Mouse (Mus musculus) adrenal gland, adult (tissue): ENCODE data around the gene Myo10.

Experiments
- DNase-seq, 2 experiments: peaks; one replicate each; pipeline ENCODE4 v3.0.0; 2022 to 2023; ENCODE audit warnings: low spot score in 1 of 2; ENCODE audit not compliant: inconsistent age in 2 of 2

The Myo10 gene

DNA sequence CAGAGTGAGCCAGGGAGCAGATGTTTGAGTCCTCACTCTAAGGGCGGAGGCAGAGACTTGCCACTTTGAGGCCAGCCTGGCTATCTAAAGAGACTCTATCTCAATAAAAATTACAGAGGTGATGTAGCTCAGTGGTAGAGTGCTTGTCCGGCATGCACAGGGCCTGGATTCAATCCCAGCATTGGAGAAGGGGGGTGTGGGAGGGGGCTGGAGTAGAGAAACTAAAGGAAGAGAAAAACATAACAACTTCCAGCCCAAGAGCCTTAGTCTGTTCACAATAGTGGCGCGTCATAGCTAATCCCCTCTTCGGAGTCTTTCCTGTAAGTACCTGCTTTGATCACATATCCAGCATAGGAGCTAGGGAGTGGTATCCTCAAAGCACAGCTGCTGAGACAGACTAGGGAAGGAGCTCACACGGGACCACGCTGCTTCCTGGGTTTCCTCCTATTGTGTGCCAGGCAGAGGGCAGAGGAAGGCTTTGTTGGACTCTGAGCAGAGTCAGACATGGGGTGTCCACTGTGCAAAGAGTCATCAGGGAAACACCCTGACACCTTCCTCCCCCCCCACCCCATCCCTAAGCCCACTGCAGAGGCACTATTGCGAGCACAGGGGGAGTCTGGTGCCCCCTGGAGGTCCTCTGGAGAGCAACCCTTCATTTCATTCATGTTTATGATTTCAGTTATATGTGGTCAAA, 169.5 kb downstream of the Myo10 start:
- DNase-seq: no peak

DNA sequence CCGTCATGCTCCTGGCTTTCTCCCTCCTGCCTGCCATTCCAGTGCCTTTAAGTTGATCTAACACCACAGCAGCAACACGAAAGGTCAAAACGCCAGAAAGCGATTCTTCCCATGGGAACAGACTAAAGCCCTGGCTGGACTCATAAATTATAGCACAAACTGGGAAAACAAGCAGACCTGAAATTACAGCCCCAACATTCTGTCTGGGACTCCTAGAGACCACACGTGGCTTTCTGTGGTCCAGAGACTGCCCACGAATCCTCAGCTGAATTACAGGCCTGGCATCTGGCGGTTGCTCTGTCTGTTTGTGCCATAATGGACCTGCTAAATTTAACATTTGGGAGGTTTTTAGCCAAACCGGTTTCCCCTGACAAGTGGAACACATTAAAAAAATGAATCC, 171.8 kb downstream of the Myo10 start:
- DNase-seq: no peak

DNA sequence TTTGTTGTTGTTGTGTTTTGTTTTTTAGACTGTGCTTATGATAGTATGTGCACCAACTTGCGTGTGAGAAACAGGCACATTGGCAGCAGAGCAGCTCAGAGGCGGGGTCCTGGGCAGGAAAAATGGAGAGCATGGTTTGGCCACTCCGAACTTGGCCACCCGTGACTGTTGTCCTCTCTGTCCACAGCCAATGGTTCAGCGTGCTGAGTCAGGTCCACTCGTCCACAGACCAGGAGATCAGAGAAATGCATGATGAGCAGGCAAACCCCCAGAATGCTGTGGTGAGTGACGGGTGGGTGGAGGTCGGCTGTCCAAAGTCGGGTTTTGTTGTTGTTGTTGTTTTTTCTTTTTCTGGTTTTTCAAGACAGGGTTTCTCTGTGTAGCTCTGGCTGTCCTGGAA, 173.2 kb downstream of the Myo10 start:
- no peak for DNase-seq

DNA sequence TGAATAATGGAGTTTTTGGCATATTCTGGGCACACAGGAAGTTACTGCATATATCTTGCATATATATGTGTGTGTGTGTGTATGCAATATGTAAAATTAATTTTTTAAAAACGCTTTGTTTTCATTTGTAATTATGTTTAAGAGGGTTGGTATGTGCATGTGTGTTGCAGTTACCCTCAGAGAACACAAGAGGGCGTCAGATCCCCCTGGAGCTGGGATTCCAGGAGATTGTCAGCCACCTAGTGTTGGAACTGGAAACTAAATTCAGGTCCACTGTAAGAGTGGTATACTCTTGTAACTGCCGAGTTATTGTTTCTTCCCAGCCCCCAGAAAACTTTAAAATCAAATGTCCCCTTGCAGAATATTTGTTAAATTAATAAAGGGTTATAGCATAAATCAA, 174.0 kb downstream of the Myo10 start:
- peak in 1 of 2 experiments; percentile 66 for DNase-seq

DNA sequence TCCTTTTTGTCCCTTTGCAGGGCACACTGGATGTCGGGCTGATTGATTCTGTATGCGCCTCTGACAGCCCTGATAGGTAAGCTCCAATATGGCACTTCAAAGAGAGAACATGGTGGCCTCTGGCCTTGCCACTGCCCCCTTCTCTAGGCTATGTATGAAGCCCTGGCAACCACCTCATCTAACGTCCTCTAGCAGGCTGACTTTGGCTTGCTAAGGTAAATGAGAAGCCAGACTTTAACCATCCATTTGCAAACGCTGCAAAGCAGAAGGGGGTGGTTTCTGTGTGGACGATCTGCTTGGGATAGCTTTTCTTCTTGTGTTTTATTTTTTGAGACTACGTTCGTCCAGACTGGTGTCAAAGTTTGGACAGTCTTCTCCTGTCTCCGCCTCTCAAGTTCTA, 174.9 kb downstream of the Myo10 start:
- no peak for DNase-seq

DNA sequence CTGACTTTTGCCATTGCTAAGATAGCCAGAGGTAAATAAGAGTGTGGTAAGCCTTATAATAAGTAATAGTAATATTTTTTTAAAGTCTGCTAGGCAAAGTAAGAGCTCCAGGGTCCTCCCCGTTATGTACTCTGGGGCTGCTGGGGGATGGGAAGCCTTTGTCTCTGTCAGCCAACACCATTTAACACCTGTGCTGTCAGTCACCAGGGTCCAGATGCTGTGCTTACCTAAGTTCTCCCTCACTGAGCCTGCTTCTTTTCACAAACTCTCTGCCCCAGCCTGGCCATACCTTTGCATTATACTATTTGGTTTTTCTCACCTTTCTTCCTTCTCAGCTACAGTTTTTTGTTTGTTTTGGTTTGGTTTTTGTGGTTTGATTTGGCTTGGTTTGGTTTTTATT, 175.6 kb downstream of the Myo10 start:
- no peak for DNase-seq

DNA sequence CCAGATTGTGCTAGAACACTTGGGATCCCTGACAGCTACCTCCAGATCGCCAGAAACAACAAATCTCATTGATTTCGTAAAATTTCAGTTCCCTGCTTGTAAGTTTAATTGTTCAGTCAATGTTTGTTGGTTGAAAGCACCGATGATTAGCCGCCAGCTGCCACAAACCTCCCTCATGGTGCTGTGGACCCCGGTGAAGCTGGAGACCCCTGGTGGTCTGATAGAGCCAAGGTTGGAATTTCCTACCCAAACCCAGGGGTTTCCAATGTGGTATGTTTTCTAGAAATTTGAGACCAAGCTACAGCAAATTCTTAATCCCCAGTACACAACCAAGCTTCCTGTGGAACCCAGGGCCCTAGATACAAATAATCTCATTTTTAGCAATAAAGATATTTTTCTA, 179.4 kb downstream of the Myo10 start:
- no peak for DNase-seq

DNA sequence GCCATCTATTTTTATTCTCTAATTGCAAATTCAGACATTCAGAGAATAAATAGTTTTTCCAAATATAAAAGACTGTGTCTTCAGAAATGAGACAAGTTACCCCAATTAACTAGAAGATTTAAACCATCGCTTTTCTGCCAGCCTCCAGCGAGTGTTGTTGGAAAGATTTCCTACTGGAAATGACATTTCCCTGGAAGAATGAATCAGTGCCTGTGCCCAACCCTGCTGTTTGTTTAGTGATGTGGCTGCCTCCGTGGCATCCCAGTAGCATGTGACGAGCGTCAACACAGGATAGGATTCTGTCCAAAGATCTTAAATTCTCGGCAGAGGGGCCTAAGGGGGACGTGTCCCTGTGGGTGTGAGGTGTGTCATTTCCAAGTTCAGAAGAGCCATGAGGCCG, 179.9 kb downstream of the Myo10 start:
- DNase-seq: no peak

DNA sequence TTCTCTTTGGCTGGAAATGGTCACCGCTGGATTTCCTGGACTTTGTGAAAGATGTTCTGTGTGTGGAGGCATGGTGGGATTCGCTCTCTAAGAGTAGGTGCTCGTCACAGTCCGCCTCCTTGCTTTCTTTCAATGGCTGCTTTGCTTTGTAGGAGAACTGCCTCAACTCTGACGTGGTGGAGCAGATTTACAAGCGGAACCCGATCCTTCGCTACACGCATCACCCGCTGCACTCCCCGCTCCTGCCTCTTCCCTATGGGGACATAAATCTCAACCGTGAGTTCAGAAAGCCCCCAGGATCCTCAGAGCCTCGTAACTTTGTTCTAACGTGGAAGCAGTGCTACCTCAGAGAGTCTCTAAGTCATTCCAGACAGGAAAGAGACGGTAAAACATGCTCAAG, 180.8 kb downstream of the Myo10 start:
- DNase-seq: no peak

DNA sequence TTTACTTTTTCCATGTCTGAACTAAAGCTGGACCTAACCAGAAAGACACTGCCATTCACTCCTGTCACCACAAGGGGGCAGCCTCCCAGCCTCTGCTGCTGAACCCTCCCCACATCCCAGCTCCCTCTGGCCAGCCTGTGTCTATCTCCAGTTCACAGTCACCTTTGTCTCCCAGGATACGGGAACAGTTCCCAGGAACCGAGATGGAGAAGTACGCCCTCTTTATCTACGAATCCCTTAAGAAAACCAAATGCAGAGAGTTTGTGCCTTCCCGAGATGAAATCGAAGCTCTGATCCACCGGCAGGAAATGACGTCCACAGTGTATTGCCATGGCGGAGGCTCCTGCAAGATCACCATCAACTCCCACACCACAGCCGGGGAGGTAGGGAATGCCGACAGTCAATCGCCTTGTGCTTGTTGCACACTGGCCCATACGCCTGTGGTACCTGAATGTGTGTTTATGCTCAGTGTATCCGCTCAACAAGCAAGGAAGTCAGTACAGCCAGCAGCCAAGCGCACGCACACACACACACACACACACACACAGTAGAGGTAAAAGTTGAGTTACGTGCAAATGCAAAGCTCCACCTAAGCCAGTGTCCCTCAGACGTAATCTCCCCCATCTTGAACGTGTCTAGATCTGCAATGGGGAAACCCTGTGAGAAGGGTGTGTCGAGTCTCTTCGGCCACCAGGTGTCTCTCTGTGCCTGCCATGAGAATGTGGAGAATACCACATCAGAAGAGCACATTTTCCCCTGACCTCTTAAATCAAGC, 183.2 kb downstream of the Myo10 start:
- peak; percentile 68 to 90 for DNase-seq

DNA sequence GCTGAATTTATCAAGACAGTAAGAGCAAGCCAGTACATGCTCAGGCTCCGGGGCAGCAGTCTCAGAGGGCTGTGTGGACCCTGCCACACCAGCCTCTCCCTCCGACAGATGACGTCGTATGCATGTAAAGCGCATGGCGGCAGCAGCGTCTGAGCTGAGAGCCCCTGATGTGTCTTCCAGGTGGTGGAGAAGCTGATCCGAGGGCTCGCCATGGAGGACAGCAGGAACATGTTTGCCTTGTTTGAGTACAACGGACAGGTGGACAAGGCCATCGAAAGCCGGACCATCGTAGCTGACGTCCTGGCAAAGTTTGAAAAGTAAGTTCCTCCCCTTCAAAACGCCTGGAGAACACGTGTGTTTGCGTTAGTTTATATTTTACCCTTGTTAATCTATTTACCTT, 184.0 kb downstream of the Myo10 start:
- no peak for DNase-seq

DNA sequence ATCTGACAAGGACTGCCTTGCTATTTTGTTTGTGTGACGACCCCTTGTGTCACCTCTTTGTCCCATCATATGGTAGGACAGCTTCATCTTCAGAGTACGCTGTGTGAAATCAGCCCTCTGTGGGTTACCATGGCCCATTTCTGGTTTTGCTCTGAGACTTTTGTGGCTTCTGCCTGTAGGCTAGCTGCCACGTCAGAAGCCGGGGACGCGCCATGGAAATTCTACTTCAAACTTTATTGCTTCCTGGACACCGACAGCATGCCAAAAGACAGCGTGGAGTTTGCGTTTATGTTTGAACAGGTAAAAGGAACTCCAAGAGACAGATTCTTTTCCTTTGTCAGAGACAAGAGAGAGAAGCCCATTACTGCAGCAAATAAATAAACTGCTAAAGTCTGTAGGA, 184.6 kb downstream of the Myo10 start:
- DNase-seq: no peak

DNA sequence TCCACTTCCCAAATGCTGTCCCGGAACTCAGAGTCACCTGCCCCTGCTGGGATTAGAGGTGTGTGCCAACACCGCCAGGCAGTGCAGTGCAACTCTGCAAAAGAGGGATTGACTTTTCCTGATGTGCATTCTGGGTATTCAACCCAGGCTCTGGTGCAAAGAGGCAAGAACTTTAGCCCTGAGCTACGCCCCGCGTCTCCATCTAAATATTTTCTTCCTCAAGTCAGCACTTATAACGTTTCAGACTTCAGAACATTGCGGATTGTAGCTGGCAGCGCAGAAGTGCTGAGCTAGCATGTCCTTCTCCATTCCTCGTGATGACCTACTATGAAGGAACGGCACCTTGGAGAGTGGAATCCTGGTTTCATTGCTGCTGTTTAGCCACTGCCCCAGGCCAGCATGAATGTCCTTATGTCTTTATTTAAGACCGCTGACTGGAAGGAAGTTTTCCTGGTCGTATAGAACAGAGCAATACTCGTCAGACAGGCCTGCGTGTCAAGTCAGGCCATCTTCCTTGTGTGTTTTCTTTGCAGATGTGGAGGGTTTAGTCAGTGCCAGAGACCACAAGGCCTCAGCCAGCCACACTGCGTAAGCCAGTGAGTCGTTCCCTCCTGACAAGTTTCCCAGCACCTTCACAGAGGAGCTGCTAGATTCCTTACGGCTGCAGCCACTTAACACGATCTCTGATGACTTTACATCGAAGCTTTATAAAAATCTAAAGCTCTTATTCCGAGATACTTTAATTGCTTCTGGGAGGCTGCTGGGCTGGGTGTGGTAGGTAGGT, 186.5 kb downstream of the Myo10 start:
- DNase-seq: no peak

DNA sequence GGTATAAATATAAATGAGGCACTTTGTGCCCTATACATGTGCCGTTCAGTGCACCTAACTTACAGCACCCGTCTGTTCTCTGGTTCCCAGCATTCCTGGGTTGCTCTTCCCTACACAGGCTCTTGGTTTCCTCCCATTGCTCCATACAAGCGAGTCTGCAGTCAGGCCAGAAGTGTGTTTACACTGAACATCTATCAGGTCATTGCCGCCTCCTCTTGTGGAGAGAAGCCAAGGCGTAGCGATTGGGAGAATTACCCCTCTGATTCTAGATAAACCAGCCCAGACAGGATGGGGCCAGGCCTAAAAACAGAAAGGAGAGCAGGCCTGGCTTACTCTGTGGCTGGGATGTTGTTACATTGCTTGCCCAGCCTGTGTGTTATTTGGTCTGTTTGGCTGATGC, 187.3 kb downstream of the Myo10 start:
- DNase-seq: no peak

DNA sequence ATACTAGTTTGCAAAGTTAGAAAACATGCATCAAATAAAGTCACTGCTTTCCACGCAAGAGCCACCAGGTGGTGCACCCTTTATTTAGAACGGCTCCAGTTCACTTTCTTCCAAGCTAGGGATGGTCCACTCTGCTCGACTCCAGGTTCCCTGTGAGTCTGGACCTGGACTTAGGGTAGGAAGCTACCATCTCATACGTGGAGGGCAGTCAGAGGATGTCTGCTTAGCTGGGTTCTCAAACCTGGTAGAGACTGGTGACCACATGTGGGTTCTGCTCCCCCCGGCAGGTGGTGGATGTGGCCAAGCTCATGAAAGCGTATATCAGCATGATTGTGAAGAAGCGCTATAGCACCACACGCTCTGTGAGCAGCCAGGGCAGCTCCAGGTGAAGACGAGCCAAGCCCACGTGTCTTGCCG, 189.5 kb downstream of the Myo10 start:
- no peak for DNase-seq

DNA sequence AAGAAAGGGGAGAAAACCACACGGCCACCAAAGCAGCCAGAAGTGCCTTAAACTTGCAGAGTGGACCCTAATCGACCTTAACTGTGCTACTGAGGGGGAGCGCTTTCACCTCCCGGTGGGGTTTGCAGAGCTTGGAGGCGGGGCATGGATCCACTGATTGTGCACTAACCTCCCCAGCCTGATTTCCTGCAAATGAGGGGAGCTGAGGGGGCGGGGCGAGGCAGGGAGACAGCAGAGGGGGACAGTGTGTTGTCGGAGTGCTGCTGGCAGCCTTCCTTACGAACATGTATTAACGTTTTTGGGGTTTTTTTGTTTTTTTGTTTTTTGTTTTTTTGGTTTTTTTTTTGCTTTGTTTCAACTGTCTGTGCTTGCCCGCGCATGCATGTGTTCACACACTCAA, 190.2 kb downstream of the Myo10 start:
- no peak for DNase-seq

DNA sequence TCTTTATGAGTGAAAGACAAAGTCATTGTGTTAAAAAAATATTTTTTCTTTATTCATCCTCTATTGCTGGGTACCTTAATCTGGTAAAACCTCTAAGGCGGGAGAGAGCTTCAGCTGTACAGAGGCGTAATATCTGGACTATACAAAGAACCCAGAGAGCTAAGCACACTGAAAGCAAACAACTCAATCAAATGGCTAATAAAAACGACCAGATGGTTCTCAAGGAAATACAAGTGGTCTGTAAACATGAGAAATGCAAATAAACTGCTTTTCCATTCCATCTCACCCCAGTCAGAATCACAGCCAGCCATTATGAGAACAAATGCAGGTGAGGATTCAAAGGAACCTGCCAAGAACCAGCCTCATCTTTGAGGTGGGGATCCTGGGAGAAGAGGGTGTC, 192.2 kb downstream of the Myo10 start:
- no peak for DNase-seq

DNA sequence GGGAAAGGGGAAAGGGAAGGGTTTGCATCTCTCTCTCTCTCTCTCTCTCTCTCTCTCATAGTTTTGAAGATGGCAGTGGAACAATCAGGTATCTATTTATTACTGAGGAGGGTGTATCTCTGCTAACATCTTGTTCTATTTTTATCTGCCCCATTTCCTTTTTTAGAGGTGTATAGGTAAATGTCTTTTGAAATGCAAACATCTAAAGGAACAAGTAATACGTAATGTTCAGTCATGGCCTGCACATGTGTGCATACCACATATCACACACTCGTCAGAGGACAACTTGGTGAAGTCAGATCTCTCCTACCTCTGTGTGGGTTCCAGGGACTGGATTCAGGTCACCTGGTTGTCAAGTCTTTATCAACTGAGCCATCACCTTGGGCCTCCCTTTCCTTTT, 194.9 kb downstream of the Myo10 start:
- no peak for DNase-seq

DNA sequence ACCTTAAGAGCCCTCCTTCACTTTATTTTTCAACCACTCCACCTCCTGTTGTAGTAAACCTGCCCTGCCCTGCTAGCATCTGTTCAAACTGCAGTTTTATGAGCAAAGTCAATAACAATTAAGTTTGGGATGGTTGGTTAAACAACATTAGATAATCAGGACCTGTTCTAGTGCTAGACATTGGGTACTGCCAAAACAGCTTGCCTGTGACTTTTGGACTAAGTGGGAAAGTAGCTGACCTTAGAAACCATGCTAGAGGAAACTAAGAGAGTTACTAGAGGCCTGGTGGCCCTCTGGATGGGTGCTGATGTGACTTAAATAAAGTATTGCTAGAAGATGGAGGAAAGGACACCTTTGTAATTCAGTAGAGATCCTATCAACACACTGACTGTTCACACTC, 199.7 kb downstream of the Myo10 start:
- no peak for DNase-seq

DNA sequence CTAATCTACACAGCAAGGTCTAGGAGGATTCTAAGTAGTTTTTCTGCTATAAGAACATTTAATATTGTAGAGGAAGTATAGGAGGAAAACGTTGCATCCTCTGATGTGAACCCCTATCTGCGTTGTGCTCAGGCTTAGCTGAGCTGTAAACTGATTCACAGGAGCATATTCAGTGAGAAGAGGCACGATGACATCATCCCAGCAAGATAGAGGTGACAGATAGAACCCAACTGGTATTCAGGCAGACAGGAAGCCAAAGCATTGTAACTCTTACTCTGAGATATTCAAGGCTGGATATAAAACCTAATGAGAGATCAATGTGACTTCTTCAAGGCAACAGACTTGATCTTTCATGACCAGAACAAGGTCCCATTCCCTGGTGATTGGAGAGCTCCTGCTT, 200.3 kb downstream of the Myo10 start:
- DNase-seq: no peak

DNA sequence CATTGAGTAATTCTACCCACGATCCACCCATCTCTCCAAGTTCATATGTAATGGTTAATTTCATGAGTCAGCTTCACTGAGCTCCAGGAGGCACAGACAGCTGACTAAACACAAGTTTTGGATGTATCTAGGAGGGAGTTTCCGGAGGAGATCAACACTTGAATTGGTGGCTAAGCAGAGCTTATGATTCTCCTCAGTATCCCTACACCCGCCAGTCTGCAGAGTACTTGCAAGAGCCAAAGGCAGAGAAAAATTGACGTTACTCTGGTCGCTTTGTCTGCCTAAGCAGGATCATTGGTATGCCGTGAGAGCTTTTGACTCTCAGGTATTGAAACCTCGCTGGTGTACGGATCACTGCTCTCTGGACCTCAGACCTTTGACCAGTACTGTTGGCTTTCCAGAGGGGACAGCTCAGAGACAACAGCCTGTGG, 204.2 kb downstream of the Myo10 start:
- DNase-seq: no peak

DNA sequence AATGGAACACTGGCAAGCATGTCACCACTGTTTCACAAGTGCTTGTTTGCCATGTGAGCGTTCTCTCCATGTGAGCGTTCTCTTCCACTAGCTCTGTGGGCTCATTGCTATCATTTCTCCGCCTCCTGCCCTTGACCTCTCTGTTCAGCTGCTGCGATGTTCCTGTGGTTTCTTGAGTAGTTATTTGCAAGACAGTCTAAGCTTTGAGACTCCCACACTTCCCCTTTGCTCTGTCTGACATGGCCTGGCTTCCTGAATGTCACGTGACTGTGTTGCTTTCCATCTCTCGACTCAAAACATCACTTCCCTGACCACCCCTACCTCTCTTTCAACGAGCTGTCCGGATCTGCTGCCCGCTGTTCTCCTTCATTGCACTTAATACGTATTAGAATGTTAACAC, 206.1 kb downstream of the Myo10 start:
- DNase-seq: no peak
